Mouse (Mus musculus) embryo, embryonic 11.5 days (tissue): Measurements from ENCODE around the gene Gpam.

ENCODE experiments used
- DNase-seq: peaks from one replicate; pipeline ENCODE4 v3.0.0-alpha.2; 2012; ENCODE audit warnings: low read depth, low spot score

Gpam gene

GRCm38 (mm10) chr19:55103081-55103830, 23.8 kb downstream of the Gpam start:
- no peak for DNase-seq

- no peak for DNase-seq
Measured at GRCm38 (mm10) chr19:55101659-55102058, 25.4 kb downstream of the Gpam start.

DNA sequence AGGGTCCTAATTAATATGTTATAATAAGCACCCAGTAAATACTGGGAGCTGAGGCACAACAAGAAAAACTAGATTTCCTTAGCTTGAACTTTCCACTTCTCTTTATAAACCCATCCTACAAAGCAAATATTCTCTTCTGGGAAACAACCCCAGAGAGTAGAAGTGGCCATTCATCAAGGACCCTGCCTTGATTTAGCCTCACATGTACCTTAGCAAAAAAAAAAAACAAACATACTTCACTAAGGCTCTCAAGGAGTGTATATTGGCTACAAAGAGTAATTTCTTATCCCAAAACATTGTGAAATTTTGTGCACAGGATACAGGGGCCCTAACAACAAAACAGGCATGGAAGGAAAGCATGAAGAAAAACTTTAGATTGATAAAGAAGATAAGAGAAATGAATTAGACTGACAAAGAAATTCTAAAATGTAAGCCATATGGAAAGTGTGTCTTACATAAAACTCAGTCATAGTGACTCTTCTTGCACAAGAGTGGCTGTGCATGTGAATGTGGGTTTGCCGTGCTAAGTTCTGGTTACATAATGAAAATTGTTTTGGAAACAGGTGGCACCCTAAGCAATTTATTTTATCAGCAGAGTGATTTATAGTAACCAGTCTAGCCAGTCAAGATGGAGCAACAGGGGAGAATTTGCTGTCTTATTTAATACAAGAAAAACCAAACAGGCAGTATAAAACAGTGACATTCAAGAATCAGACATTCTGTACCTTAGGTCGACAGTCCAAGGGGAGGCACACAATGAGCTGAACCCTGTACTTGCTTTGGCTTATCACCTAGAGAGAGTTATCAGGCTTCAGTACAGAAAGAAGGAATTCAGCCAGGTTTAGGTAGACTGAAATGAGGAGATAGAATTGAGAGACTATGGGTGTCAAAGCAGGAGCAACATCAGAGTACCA, 26.6 kb downstream of the Gpam start:
- DNase-seq, result no peak

- peak; percentile 88 for DNase-seq
Measured at GRCm38 (mm10) chr19:55099184-55100160, 27.6 kb downstream of the Gpam start.

GRCm38 (mm10) chr19:55098409-55099183, 28.4 kb downstream of the Gpam start:
- no peak for DNase-seq

DNA sequence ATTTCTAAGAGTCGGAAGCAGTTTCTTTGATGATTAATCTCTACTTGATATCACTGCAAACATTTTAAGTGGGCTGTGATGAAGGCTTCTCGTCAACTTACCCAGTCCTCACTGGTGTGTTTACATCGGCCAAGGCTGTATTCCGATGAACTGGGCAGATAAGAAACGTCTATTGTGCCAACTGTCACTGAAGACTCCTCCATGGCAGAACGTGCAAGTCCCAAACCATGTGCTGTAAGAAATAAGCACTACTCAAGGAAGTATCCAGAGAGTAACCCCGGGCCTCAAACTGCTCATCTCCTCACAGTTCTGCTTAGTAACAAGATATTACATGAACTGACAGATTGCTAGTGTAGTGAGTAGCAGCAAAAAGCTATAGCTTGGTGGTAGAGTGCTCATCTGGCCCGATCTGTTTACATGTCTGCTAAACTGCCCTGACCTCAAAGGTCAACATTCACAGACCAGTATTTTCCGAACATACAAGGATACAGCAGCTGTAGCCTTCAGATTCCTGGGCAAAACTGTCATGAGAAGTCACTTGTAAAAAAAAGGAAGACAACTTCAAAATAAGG, 29.6 kb downstream of the Gpam start:
- no peak for DNase-seq

DNA sequence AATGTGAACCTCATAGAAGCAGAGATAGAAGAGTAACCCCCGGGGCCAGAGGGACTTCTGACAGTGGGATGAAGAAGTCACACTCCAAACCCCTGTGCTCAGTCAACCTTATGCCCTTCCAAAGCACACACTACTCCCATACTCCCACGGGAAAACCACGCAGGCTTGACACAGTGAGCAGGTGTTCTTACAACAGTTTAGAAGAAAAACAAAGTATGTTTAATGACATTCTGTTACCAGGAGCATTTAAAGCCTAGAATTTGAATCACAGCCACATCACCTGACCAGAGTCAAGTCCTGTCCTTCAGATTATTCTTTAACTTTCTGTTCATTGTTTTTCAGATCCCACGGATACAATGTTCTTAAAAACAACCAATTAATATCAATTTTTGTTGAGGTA, 30.4 kb downstream of the Gpam start:
- no peak for DNase-seq

GRCm38 (mm10) chr19:55095547-55095946, 31.5 kb downstream of the Gpam start:
- DNase-seq, result no peak

DNA sequence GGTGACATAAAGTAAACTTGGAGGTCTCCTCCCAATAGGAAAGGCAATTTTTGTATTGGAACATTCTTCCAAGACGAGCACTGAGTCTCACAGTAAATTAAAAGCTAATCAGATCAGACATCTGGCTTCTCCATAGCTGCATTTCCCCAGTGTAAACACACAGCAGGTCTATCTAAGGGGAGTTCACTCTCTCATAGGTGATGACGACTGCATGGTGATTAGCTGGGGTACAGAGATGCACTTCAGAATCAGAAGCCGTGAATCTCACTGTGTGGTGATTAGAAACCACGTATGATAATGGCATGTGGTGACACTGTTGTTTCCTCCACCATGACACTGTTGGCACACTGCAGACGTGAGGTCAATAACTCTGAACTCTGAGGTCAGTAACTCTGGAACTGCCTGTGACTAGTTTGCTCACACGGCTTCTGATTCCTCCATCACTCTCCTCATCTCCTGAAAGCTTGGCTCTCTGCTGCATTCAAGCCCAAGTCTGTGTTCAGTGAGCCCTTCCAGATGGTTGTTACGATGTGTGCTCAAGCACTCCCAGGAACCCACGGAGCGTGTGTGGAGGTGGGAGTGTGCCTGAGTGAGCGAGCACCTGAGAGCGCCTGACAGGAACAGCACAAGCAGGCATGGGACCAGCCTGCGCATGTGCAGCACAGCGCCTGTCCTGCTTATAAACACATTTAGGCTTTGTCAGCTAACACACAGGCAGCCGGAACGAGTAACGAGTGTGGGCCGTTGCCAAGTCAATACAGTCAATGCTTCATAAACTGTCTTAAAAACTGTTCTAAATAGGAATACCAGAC, 35.2 kb downstream of the Gpam start:
- DNase-seq, result no peak

- no peak for DNase-seq
Measured at GRCm38 (mm10) chr19:55090885-55091284, 36.2 kb downstream of the Gpam start.

DNA sequence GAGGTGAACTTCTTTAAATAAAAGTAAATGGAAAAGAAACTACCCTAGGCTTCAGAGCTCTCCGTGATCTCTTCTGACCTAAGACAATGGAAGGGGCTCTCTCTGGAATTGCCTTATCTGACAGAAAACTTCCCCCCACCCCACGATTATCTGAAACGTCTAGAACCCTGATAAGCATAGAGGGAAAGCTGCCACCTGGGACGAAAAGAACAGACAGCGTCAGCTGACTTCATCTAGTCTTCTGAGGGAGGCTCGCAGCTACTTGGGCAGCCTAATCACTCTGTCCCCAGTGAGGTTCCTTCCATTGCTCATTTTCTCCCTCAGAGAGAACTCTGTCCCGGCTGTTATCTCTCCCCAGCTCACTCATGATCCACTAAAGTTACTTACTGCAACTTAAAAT, 36.9 kb downstream of the Gpam start:
- DNase-seq, result no peak

- no peak for DNase-seq
Measured at GRCm38 (mm10) chr19:55087776-55088175, 39.3 kb downstream of the Gpam start.

GRCm38 (mm10) chr19:55085857-55086185, 41.2 kb downstream of the Gpam start:
- no peak for DNase-seq

DNA sequence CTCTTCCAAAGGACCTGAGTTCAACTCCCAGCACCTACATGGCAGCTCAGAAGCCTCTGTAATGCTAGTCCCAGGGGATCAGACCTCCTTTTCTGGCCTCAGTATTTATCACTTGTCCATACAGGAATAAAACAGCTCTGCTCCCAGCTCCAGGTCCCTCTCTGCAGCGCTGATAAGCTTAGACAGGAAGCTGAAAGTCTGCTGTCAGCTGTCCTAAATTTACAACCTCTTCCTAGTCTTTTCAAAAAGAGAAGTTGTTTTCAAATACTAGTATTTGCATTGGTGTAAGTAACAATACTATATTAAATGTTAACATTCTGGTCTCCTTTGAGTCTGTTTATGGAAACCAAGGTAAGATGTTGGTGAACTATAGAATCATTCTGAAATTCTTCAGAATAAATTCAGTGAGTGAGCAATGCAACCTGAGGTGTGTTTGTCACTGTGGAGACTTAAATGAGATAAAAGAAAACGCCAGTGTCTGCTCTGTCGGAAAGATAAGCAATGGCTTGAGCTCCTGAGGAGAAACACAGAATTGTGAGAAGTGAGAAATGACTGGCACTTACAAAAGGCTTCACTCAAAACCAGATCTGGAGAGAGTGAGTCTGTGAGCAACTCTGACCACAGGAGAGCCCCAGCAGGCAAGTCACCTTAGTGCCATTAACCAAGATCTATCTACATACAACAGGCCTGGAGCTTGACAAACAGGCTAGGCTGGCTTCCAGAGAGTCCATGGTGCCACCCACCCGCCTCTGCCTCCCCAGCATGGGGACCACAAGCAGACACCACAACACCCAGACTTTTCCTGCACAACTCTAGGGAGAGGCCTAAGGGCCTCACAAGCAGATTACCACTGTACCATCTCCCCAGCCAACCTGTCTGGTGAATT, 41.8 kb downstream of the Gpam start:
- DNase-seq, result no peak

- no peak for DNase-seq
Measured at GRCm38 (mm10) chr19:55076822-55077221, 50.2 kb downstream of the Gpam start.

GRCm38 (mm10) chr19:55073004-55073403, 54.0 kb downstream of the Gpam start:
- no peak for DNase-seq

GRCm38 (mm10) chr19:55069054-55069453, 58.0 kb downstream of the Gpam start:
- no peak for DNase-seq

DNA sequence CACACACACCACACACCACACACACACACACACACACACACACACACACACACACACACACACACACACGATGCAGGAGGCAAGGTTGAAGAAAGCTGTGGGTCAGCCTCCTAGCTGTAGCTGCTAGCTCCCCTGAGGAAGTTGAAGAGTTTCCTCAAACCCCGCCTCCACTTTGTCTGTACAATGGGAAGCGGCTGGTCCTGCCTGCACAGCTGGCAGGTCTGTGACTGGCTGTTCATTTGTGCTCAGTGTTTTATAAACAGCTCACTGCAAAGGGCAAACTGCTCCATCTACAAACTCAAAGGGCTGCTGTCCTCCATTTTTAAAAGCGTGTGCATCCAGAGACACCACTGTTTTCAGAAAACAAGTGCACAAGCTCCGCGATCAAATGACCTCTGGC, 63.8 kb downstream of the Gpam start:
- no peak for DNase-seq

- DNase-seq, result no peak
Measured at GRCm38 (mm10) chr19:55062501-55062900, 64.5 kb downstream of the Gpam start.
